Mouse (Mus musculus) adrenal gland (tissue): ENCODE results near the gene Rtn4r.
"Not testable (repeated sequence)": the region's sequence is repeated elsewhere in the genome, so short reads cannot be mapped to it uniquely, and the experiment has no call there.

Experiments
- intact Hi-C: fragments of 180-260 bp; cut with DNase I; formaldehyde crosslinking; loops from one replicate; pipeline ENCODE4 v1.15.1; 2025
- microRNA-seq, 2 experiments: library from miRNA; unstranded; fragments of <30 nt; microRNA quantifications; one replicate each; pipeline ENCODE4; 2019

Gene Rtn4r

DNA sequence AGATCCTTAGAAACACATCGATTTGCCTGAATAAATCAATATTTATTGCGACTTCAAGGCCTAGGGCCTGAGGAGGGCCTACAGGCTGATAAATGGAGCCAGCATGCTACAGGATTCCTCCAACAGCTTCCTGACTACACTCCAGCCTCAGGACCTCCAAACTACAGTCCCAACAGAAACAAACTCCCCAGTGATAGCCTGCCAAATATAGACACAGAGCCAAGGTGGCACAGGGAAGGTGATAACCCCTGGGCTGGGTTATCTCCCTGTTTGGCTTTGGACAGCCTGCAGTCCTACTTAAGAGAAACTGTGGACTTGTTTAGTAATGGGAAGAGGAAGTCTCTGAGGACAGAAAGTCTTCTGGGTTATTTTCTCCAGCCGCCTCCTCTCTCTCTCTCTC lies 59.8 kb downstream of the Rtn4r start:
- intact Hi-C loops, result no loop called here

DNA sequence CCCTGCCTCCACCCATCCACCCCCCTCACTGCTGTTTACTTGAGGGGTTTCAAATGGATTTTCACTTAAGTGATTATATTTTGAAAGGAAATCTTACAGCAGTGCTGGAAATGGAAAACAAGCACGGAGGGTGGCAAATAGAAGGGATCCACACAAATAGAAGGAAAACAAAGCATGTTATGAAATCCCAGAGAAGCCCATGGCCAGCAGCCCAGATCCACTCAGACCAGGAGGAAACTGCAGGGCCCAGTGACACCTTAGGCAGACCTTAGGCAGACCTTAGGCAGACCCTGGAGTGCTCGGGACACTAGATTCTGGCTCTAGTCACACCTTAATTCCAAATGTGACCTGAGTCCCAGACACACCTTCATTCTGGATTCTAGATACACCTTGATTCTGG lies 63.6 kb downstream of the Rtn4r start:
- intact Hi-C loops, result no loop called here

DNA sequence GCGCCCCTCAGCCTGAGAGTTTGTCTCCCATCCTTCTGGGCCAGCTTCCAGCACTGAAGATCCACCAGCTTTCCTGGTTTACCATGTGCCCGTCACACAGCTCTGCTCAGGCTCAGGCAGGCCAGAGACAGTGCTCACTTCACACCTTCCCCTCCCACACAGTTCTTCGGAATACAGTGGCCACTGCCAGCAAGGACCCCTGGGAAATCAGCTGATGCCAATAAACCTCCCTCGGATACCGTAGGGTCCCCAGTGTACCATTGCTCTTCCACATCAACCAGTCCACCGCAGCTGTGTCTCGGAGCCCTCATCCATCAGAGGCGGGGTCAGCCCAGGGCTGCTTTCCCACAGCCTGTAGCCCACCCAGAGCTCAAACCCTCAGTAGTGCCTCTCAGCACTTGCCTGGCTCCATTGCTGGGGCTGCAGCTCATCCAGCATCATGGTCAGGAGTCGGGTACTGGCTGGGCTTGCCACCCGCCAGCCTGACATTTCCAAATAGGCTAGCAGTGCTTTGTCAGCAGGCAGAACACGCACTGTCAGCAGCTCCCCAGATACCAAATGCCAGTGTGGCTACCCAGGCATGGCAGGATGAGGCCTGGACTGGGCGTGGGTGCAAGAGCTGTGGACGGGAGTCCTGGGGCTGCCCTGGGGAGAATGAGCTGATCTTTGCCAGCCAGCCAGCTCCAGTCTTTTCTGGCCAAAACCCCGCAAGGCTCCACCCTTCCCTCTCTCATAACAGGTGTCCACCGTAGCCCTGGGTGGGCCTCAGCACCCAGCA lies 67.0 kb downstream of the Rtn4r start:
- intact Hi-C loops, result no loop called here

DNA sequence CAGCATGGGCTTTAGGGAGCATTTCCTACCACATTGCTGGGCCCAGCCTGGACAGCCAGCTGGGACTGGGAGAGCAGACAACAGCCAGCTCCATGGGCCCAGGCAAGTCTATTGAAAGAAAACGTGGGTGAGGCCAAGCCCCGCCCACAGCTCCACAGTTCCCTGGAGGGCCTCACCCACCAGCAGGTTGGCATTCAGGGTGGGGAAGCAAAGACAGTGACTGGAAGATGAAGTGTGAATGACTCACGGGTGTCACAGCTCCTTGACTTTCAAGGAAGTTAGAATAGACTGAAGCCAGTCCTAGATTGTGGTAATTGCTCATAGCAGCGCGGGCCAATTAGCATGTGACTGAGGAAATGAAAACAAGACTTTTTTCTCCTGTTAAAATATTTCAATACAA lies 67.6 kb downstream of the Rtn4r start:
- intact Hi-C loops, result no loop called here

DNA sequence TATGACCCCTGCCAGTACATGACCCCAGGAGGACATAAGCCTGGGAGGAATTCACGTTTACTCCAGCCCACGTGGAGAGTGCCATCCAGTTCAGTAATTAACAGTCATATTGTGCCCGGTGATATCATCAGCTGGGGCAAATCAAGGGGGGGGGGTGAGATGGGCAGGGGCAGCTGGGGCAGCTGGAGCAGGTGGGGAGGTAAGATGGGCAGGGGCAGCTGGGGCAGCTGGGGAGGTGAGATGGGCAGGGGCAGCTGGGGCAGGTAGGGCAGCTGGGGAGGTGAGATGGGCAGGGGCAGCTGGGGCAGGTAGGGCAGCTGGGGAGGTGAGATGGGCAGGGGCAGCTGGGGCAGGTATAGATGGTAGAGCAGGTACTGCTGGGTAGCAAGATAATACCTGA lies 68.1 kb downstream of the Rtn4r start:
- intact Hi-C loops, result not testable (repeated sequence)

DNA sequence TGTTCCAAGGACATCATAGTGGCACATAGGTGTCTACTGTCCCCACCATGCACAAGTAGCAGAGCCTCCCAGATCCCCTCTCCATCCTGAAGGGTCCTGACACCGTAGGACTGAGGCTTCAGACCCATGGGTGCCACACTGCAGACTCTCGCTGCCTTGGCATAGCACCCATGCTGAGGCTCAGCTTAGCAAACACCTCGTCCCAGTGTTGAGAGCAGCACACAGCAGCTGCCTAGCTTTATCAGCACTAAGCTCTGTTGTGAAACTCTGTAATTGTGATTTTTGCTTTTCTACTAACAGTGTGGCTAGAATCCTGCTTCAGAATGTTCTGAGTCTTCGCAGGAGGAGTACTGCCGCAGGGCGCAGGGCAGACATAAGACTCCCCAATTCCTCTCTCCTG lies 70.4 kb downstream of the Rtn4r start:
- intact Hi-C loops, result no loop called here

DNA sequence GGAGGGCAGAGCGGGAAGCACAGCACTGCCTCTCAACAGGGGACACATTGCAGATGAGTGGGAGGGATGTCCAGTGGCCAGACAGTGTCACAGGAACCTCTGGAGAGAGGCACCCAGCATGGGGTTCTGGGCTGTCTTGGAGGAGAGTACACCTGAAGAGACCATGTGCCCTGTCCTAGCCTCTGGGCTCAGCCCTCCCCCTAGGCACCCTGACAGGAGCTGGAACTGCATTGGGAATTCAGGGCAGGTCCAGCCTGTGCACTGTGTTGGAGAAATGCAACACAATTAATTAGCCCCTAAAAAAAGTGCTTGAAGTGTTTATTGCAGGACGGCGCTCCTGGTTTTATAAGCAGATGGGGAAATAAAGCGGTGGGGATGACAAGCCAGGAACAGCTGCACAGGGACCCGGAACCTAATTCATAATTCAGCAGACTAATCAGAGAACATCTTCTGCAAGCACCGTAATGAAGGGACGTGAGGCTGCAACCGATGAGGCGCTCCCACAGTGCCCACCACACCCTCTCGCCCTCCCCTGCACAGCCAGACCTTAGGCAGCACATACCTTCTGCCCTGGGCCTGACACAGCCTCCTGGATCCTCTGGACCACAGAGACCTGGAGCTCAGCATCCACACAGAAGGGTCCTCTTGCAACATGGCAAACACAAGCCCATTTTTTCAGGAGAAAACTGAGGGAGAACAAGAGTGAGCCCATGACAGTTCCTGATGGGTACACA lies 71.1 kb downstream of the Rtn4r start:
- intact Hi-C loops, result no loop called here

DNA sequence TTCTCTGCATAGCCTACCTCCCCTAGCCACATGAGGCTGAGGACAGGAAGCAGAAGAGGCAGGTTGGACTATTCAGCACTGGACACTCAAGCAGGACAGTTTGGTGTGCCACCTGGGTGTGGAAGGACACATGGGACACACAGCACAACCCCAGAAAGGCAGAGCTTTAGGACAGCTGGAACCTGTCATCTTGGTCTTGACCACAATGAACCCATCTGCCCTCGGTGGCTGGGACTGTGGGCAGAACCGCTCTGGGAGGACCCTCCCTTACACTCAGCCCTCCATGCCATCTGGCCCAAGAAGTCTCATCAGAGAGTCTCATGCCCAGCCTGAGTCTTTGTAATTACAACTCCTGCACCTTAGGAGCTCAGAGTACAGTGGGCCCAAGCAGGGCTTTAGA lies 72.6 kb downstream of the Rtn4r start:
- intact Hi-C loops, result no loop called here

DNA sequence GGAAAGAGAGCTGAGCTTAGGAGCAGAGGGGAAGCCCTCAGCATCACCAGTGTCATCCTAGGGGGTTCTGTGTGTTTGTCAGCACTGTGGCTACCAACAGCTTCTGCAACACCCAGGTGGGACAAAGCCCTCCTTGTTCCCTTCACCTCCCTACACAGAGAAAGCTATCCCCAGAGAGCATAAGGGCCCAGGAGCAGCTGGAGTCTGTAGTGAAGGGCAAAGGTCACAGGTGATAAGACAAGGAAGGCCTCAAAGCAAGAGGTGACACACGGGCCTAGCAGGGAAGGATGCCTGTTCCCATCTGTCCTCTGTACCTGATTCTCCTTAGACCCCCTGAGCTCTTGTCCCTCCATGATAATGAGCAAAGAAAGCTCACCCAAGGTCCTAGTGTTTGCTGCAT lies 74.2 kb downstream of the Rtn4r start:
- intact Hi-C loops, result no loop called here

Small RNA genes within 50 kb of the gene (microRNA-seq; reads per million reads assigned to microRNA genes)
- 0 reads per million in 2 experiments for gene Mir6366
